Comparison of ENCODE assay signal across 20 mouse cellular contexts in genomic region chr2:93115303-93115702, GRCm38 (mm10).
DNase-seq lines count a peak whose midpoint lies in the region; ATAC-seq and TF ChIP-seq lines count a peak whose summit lies in the region.
"Had no signal": no experiment of that assay in that cellular context is flagged by ENCODE, and none has a peak within 500 bp of the region (broad histone marks: within the 10 kb centered on the region; RNA-seq: fewer than 3 reads in every experiment).

No protein-coding gene starts in this region.

- H3K4me3 ChIP-seq in lung, embryonic 14.5 days (ENCODE audit: low read depth, low read length) = no peak overlapping the region
- H3K4me3 ChIP-seq in limb, embryonic 13.5 days = no peak overlapping the region
- H3K4me3 ChIP-seq: embryonic facial prominence, embryonic 13.5 days; forebrain, embryonic 12.5 days; gastrocnemius, adult 2 months; heart, embryonic 13.5 days; hindbrain, embryonic 12.5 days had no signal

- no peaks in the 10 kb centered on the region for H3K9me3 ChIP-seq in lung, embryonic 14.5 days (ENCODE audit: low read depth, low read length)
- H3K9me3 ChIP-seq in limb, embryonic 13.5 days = no peaks in the 10 kb centered on the region
- H3K9me3 ChIP-seq: embryonic facial prominence, embryonic 13.5 days; forebrain, embryonic 12.5 days; heart, embryonic 13.5 days; hindbrain, embryonic 12.5 days had no signal

- H3K4me2 ChIP-seq in lung, embryonic 14.5 days = no peak overlapping the region
- H3K4me2 ChIP-seq in limb, embryonic 13.5 days (replicated peaks) = no peak overlapping the region
- H3K4me2 ChIP-seq: embryonic facial prominence, embryonic 13.5 days; forebrain, embryonic 12.5 days; heart, embryonic 13.5 days; hindbrain, embryonic 12.5 days had no signal

- H3K36me3 ChIP-seq in lung, embryonic 14.5 days (ENCODE audit: insufficient read depth) = no peaks in the 10 kb centered on the region
- no peaks in the 10 kb centered on the region for H3K36me3 ChIP-seq in limb, embryonic 13.5 days
- H3K36me3 ChIP-seq: embryonic facial prominence, embryonic 13.5 days; forebrain, embryonic 12.5 days; heart, embryonic 13.5 days; hindbrain, embryonic 12.5 days had no signal

- WGBS in lung, embryonic 14.5 days = 52% methylated on average over 3 of the region's 3 CpGs
- 37% methylated on average over 3 of the region's 3 CpGs for WGBS in limb, embryonic 13.5 days

- H3K9ac ChIP-seq in lung, embryonic 14.5 days = no peak overlapping the region
- no peak overlapping the region for H3K9ac ChIP-seq in limb, embryonic 13.5 days
- H3K9ac ChIP-seq: embryonic facial prominence, embryonic 13.5 days; forebrain, embryonic 12.5 days; forebrain, postnatal 0 days; heart, embryonic 13.5 days; hindbrain, embryonic 12.5 days had no signal

- no peak for ATAC-seq in lung, embryonic 14.5 days (ENCODE audit: insufficient read depth)
- ATAC-seq in limb, embryonic 13.5 days (ENCODE audit: low FRiP score, low read depth) = peak; percentile 51; the same call in 1 of the 2 replicates
- ATAC-seq: forebrain, postnatal 0 days; hindbrain, embryonic 16.5 days had no signal

- no peak overlapping the region for H3K27ac ChIP-seq in lung, embryonic 14.5 days (ENCODE audit: low read depth)
- no peak overlapping the region for H3K27ac ChIP-seq in limb, embryonic 13.5 days
- H3K27ac ChIP-seq: embryonic facial prominence, embryonic 13.5 days; forebrain, embryonic 12.5 days; gastrocnemius, adult 2 months; heart, embryonic 13.5 days; hindbrain, embryonic 12.5 days had no signal

- H3K4me1 ChIP-seq in lung, embryonic 14.5 days (ENCODE audit: insufficient read depth) = no peaks in the 10 kb centered on the region
- H3K4me1 ChIP-seq in limb, embryonic 13.5 days = peaks cover 16% of the 10 kb centered on the region

- DNase-seq in kidney, postnatal 10 days = peak; percentile 34
- DNase-seq in kidney, postnatal 25 days = no peak
- peak; percentile 57 for DNase-seq in lung, embryonic 14.5 days
- DNase-seq in lung, adult 18-20 months = no peak
- DNase-seq in left cerebral cortex, adult 18-20 months (ENCODE audit: low spot score in 2 of 2) = no peak
- DNase-seq: adrenal gland, adult 8-10 months; adrenal gland, postnatal 36 days; cerebellum, adult 8-10 months; cerebellum, postnatal 14 days; embryo, embryonic 11 days; forebrain, postnatal 0 days; gastrocnemius, adult 2 months; gastrocnemius, postnatal 25 days; heart, postnatal 4 days had no signal

- H3K27me3 ChIP-seq in lung, embryonic 14.5 days (ENCODE audit: insufficient read depth, low read length) = no peaks in the 10 kb centered on the region
- H3K27me3 ChIP-seq in limb, embryonic 13.5 days = no peaks in the 10 kb centered on the region

- no peak for TF ChIP-seq CTCF in lung, embryonic 14.5 days (IDR thresholded peaks at IDR 0.05; ENCODE audit: low read depth)

Comparison
In these comparisons a context has a peak if more than half of its experiments do, and no peak if none do; other contexts are left out.
1. DNase-seq: peak in kidney, postnatal 10 days (single experiment) and lung, embryonic 14.5 days (single experiment); none in kidney, postnatal 25 days (0 of 2), lung, adult 18-20 months (0 of 2) and left cerebral cortex, adult 18-20 months (0 of 2).